Mouse (Mus musculus): ENCODE measurements around the gene Cxcl16.

- no peak for TF ChIP-seq CTCF (IDR thresholded peaks at IDR 0.05; ENCODE audit: control insufficient read depth, insufficient read depth, insufficient replicate concordance, low read depth, low read length)
- no peak for TF ChIP-seq POLR2A (IDR thresholded peaks at IDR 0.05; ENCODE audit: control insufficient read depth, low read depth, low read length)
Measured at GRCm38 (mm10) chr11:70506962-70507515, 47.3 kb upstream of the Cxcl16 start.

Data from testis, adult 2 months (tissue).